Mouse (Mus musculus): Measurements from ENCODE around the gene Vipr1. TPM values are rescaled to one million over a fixed set of nuclear protein-coding genes. Genes with fewer than 3 reads are reported as not detected.
A peak's percentile ranks its signal among the peaks of the same experiment; 100 is the strongest.

Vipr1 gene
- total RNA-seq, 1 experiment, result 0.31 TPM

DNA sequence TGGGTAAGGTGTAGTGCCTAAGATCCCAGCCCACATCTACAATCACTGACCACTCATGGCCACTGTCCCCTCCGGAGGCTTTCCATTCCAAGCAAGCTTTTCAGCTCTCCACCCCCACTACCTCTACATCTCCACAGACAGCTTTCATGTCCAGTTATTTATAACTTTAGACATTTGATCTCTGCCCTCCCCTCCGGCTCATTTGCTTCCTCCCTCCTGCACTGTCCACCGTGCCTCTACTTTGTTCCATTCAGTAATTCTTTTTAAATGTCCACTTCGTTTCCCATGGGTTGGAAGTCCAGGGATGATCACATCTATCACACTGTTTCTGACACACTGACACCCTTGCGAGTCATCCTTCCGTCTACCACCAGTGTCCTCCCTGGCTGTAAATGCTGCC is 65.3 kb downstream of the Vipr1 start:
- no peak overlapping the region for H3K9ac ChIP-seq (ENCODE audit: insufficient read depth, low read depth, low read length, poor library complexity, severe bottlenecking)
- peaks cover 0 to 5% of the 10 kb centered on the region in 2 experiments; a peak in 3 of 4 replicates for H3K4me1 ChIP-seq (ENCODE audit: control insufficient read depth in 2 of 2, insufficient read depth in 2 of 2, low read length in 2 of 2, poor library complexity in 1 of 2)
- no peak for TF ChIP-seq HCFC1 (IDR thresholded peaks at IDR 0.05; ENCODE audit: borderline replicate concordance, insufficient read depth, low read length)
- H3K27ac ChIP-seq (ENCODE audit: insufficient read depth, low read depth, low read length, poor library complexity, severe bottlenecking), result no peak overlapping the region
- H3K36me3 ChIP-seq (ENCODE audit: control insufficient read depth, insufficient read depth, low read length, poor library complexity, severe bottlenecking), result no peaks in the 10 kb centered on the region
- no peak overlapping the region for H3K4me3 ChIP-seq (ENCODE audit: insufficient read depth in 1 of 2, low read depth in 1 of 2, low read length in 2 of 2, poor library complexity in 1 of 2, severe bottlenecking in 1 of 2)
- no peaks in the 10 kb centered on the region for H3K9me3 ChIP-seq (ENCODE audit: control insufficient read depth, insufficient read depth, low read depth, low read length)
- no peak for DNase-seq (ENCODE audit: low read depth, low spot score)
- in situ Hi-C loops (cut with MboI; ENCODE audit: low sequenced_read_pairs in 2 of 2, unreplicated experiment in 2 of 2), result no loop called here

DNA sequence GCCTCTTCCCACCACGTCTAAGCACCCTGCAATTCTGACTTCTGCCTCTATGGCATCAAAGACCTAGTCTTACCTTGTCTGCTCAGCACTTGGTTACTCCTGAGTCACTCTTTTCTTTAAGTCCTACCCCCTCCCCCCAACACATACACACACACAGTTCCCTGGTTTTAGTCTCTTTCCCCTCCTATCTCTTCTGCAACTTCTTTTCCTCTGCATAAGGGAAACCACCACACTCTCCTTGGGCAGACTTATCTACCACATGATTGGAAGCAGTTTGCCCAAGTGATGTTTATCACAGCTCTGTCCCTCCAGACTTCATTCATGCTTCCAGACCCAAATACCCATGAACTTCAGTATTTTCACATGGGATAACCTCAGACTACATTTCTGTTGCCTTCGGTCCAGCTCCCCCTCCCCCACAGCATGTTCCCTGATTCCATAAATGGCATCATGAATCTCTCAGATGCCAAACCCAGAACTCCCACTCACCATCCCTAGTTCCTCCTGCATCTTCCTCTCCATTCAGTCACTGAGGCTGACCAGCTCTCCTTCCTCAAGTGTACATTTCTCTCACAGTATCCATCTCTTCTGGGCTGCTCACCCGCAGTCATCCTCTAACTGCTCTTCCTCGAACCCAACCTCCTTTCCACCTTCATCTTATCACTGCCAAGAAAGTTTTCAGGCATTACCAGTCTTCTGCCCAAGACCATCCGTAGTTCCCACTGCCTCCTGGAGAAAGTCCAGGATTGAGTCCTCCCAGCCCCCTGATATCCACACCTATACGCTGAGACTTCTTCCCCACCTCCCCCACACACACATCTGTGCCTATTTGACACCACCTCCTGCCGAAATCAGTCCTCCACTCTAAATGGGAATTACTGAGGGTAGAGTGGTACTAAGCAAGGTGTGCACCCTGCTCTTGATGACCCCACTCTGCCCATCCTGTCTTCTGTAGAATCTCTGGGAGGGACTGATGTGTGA is 66.3 kb downstream of the Vipr1 start:
- H3K4me1 ChIP-seq (ENCODE audit: control insufficient read depth in 2 of 2, insufficient read depth in 2 of 2, low read length in 2 of 2, poor library complexity in 1 of 2), result no peaks in the 10 kb centered on the region; a peak in 3 of 4 replicates
- no peaks in the 10 kb centered on the region for H3K9me3 ChIP-seq (ENCODE audit: control insufficient read depth, insufficient read depth, low read depth, low read length)
- in situ Hi-C loops (cut with MboI; ENCODE audit: low sequenced_read_pairs in 2 of 2, unreplicated experiment in 2 of 2), result no loop called here
- no peak overlapping the region for H3K4me3 ChIP-seq (ENCODE audit: insufficient read depth in 1 of 2, low read depth in 1 of 2, low read length in 2 of 2, poor library complexity in 1 of 2, severe bottlenecking in 1 of 2)
- no peaks in the 10 kb centered on the region for H3K36me3 ChIP-seq (ENCODE audit: control insufficient read depth, insufficient read depth, low read length, poor library complexity, severe bottlenecking)
- no peak for DNase-seq (ENCODE audit: low read depth, low spot score)
- 0 out of 2 replicates have a peak, but pooled peaks have one; percentile 11 for TF ChIP-seq MAFK (IDR thresholded peaks at IDR 0.05; ENCODE audit: insufficient read depth, low read depth, low read length)
- no peak for TF ChIP-seq HCFC1 (IDR thresholded peaks at IDR 0.05; ENCODE audit: borderline replicate concordance, insufficient read depth, low read length)
- H3K27ac ChIP-seq (ENCODE audit: insufficient read depth, low read depth, low read length, poor library complexity, severe bottlenecking), result no peak overlapping the region
- H3K9ac ChIP-seq (ENCODE audit: insufficient read depth, low read depth, low read length, poor library complexity, severe bottlenecking), result no peak overlapping the region

DNA sequence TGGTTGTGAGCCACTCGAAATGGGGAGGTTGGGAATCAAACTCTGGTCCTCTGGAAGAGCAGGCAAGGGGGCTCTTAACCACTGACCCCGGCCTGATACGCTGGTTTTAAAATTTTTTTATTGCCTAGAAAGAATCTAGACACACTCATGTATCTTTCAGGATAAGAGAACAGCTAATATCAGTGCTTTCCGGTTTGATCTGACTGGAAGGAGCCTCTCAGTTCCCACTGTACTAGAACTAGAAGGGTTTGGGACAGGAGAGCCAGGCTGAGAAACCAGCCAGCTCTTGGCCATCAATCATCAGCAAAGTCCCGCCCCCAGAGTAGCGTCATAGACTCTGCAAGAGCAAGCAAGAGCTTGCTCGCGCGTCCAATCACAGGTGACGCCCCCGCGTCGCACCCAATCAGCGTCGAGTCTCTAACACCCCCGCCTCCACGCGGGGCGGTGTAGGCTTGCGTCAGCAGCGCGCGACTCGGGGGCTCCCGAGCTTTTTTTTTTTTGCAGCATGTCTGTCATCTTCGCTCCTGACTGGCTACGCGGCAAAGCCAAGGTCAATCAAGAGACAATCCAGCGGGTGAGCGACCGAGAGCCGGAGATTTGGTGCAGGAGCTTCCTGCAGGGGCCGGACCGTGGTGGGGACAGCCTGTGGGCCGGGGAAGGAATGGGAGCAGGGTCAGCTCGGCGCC is 67.5 kb downstream of the Vipr1 start, which contains the start of gene Ss18l2:
Gene Ss18l2 (plus strand): TSS at position 432 of the 686 bp plus-strand sequence.
- no peak within 1 kb of the TSS; the same call in 1 of the 2 replicates for H3K27ac ChIP-seq (ENCODE audit: insufficient read depth, low read depth, low read length, poor library complexity, severe bottlenecking)
- TF ChIP-seq ZC3H11A (IDR thresholded peaks at IDR 0.05; ENCODE audit: borderline replicate concordance, low read depth, low read length) (no peak), HCFC1 (IDR thresholded peaks at IDR 0.05; ENCODE audit: borderline replicate concordance, insufficient read depth, low read length) (peak; percentile 68; the same call in 1 of the 2 replicates), CHD2 (IDR thresholded peaks at IDR 0.05; ENCODE audit: low read depth, low read length) (peak; percentile 69), ZNF384 (IDR thresholded peaks at IDR 0.05; ENCODE audit: low read depth, low read length) (peak; percentile 99), MAFK (IDR thresholded peaks at IDR 0.05; ENCODE audit: insufficient read depth, low read depth, low read length) (0 out of 2 replicates have a peak, but pooled peaks have one; percentile 45)
- in situ Hi-C loops (cut with MboI; ENCODE audit: low sequenced_read_pairs in 2 of 2, unreplicated experiment in 2 of 2), result no loop called here
- H3K36me3 ChIP-seq (ENCODE audit: control insufficient read depth, insufficient read depth, low read length, poor library complexity, severe bottlenecking), result no peaks in the 10 kb centered on the region
- DNase-seq (ENCODE audit: low read depth, low spot score), result peak; percentile 98
- H3K9me3 ChIP-seq (ENCODE audit: control insufficient read depth, insufficient read depth, low read depth, low read length), result no peaks in the 10 kb centered on the region
- peak within 1 kb of the TSS; percentile 89 for H3K9ac ChIP-seq (ENCODE audit: insufficient read depth, low read depth, low read length, poor library complexity, severe bottlenecking)
- peak within 1 kb of the TSS; percentile 91 to 97 for H3K4me3 ChIP-seq (ENCODE audit: insufficient read depth in 1 of 2, low read depth in 1 of 2, low read length in 2 of 2, poor library complexity in 1 of 2, severe bottlenecking in 1 of 2)
- H3K4me1 ChIP-seq (ENCODE audit: control insufficient read depth in 2 of 2, insufficient read depth in 2 of 2, low read length in 2 of 2, poor library complexity in 1 of 2), result no peaks in the 10 kb centered on the region; a peak in 1 of 4 replicates

DNA sequence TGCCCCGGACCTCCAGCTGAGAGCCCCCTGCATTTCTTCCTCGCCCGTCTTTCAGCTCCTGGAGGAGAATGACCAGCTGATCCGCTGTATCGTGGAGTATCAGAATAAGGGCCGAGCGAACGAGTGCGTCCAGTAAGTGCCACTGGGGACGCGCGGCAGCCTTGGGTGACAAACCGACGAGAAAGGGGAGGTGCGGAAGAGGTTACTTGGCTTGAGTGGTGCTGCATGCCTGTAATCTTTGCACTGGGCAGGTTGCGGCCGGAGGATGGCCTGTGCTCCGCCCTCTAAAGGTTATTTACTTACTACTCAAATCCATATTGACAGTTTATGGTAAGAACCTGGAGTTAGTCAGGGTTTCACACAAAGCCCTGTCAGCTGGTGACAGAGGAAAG is 68.1 kb downstream of the Vipr1 start:
- Histone ChIP-seq H3K4me1 (ENCODE audit: control insufficient read depth in 2 of 2, insufficient read depth in 2 of 2, low read length in 2 of 2, poor library complexity in 1 of 2) (no peaks in the 10 kb centered on the region), H3K36me3 (ENCODE audit: control insufficient read depth, insufficient read depth, low read length, poor library complexity, severe bottlenecking) (no peaks in the 10 kb centered on the region), H3K4me3 (ENCODE audit: insufficient read depth in 1 of 2, low read depth in 1 of 2, low read length in 2 of 2, poor library complexity in 1 of 2, severe bottlenecking in 1 of 2) (peak overlapping the region; percentile 91 to 97), H3K9me3 (ENCODE audit: control insufficient read depth, insufficient read depth, low read depth, low read length) (no peaks in the 10 kb centered on the region), H3K9ac (ENCODE audit: insufficient read depth, low read depth, low read length, poor library complexity, severe bottlenecking) (peak overlapping the region; percentile 89), H3K27ac (ENCODE audit: insufficient read depth, low read depth, low read length, poor library complexity, severe bottlenecking) (no peak overlapping the region; the same call in 1 of the 2 replicates)
- in situ Hi-C loops (cut with MboI; ENCODE audit: low sequenced_read_pairs in 2 of 2, unreplicated experiment in 2 of 2), result no loop called here
- TF ChIP-seq HCFC1 (IDR thresholded peaks at IDR 0.05; ENCODE audit: borderline replicate concordance, insufficient read depth, low read length) (no peak), ZNF384 (IDR thresholded peaks at IDR 0.05; ENCODE audit: low read depth, low read length) (no peak), MAFK (IDR thresholded peaks at IDR 0.05; ENCODE audit: insufficient read depth, low read depth, low read length) (no peak), ZC3H11A (IDR thresholded peaks at IDR 0.05; ENCODE audit: borderline replicate concordance, low read depth, low read length) (no peak), CHD2 (IDR thresholded peaks at IDR 0.05; ENCODE audit: low read depth, low read length) (no peak)
- DNase-seq (ENCODE audit: low read depth, low spot score), result no peak
